8 mouse cellular contexts compared by ENCODE assay signal in genomic region chr7:35687229-35687628, GRCm38 (mm10). TPM values are rescaled to one million over a fixed set of nuclear protein-coding genes. Genes with fewer than 3 reads are reported as not detected.
DNase-seq lines count a peak whose midpoint lies in the region; ATAC-seq and TF ChIP-seq lines count a peak whose summit lies in the region.

No protein-coding gene starts in this region.

- H3K4me3 ChIP-seq in lung, embryonic 14.5 days (ENCODE audit: low read depth, low read length) = 0 out of 2 replicates have a peak overlapping the region, but pooled peaks have one; percentile 6
- no peak overlapping the region; the same call in 1 of the 2 replicates for H3K4me3 ChIP-seq in testis, adult 2 months (ENCODE audit: control insufficient read depth, low read depth, low read length)

- H3K27ac ChIP-seq in lung, embryonic 14.5 days (ENCODE audit: low read depth) = no peak overlapping the region
- H3K27ac ChIP-seq in testis, adult 2 months (ENCODE audit: control insufficient read depth, insufficient read depth, low read depth, low read length) = peak overlapping the region; percentile 72

- DNase-seq in ovary, postnatal 36 days (ENCODE audit: low spot score) = peak; percentile 36
- no peak for DNase-seq in ovary, postnatal 10 days (ENCODE audit: low spot score)
- peak; percentile 10 to 58 for DNase-seq in heart, adult 9 months (ENCODE audit: low spot score in 2 of 2)
- DNase-seq in kidney, adult 8-10 months = peak; percentile 17 to 24
- peak; percentile 58 for DNase-seq in lung, embryonic 14.5 days
- DNase-seq in cerebellum, adult 11-12 months = no peak

- no peaks in the 10 kb centered on the region for H3K4me1 ChIP-seq in lung, embryonic 14.5 days (ENCODE audit: insufficient read depth)
- H3K4me1 ChIP-seq in testis, adult 2 months (ENCODE audit: control insufficient read depth, insufficient read depth, low read length) = peaks cover 17% of the 10 kb centered on the region

- H3K4me2 ChIP-seq in lung, embryonic 14.5 days = peak overlapping the region; percentile 45

- H3K27me3 ChIP-seq in lung, embryonic 14.5 days (ENCODE audit: insufficient read depth, low read length) = no peaks in the 10 kb centered on the region
- no peaks in the 10 kb centered on the region for H3K27me3 ChIP-seq in testis, adult 2 months (ENCODE audit: control insufficient read depth, insufficient read depth, low read length)

- no peak overlapping the region for H3K9ac ChIP-seq in lung, embryonic 14.5 days

- H3K9me3 ChIP-seq in lung, embryonic 14.5 days (ENCODE audit: low read depth, low read length) = no peaks in the 10 kb centered on the region

- ATAC-seq in lung, embryonic 14.5 days (ENCODE audit: insufficient read depth) = peak; percentile 73
- ATAC-seq in megakaryocyte, adult 5-6 weeks (ENCODE audit: poor library complexity, severe bottlenecking) = no peak

- peaks cover 20% of the 10 kb centered on the region for H3K36me3 ChIP-seq in lung, embryonic 14.5 days (ENCODE audit: insufficient read depth)
- H3K36me3 ChIP-seq in testis, adult 2 months (ENCODE audit: control insufficient read depth, insufficient read depth, low read length) = no peaks in the 10 kb centered on the region

- TF ChIP-seq POLR2A in testis, adult 2 months (IDR thresholded peaks at IDR 0.05; ENCODE audit: control insufficient read depth, low read depth, low read length) = no peak

- 27% methylated on average over 10 of the region's 10 CpGs for WGBS in lung, embryonic 14.5 days

- no peak for TF ChIP-seq CTCF in lung, embryonic 14.5 days (IDR thresholded peaks at IDR 0.05; ENCODE audit: low read depth)
- TF ChIP-seq CTCF in testis, adult 2 months (IDR thresholded peaks at IDR 0.05; ENCODE audit: control insufficient read depth, insufficient read depth, insufficient replicate concordance, low read depth, low read length) = no peak

RNA-seq across cellular contexts. Expression of gene Pdcd5, which starts 39.9 kb away (rescaled TPM):
- 266 and 281 TPM in 2 replicates for polyA plus RNA-seq in lung, embryonic 14.5 days (2014; fragmentation: Nextera tagmentation; extraction: Ambion mirVana)
- polyA plus RNA-seq in testis, adult 2 months (2012; rRNA removed) = 272 and 388 TPM in 2 replicates
- total RNA-seq in megakaryocyte, adult 5-6 weeks (2015) = 76.4 and 86.1 TPM in 2 replicates
- total RNA-seq in megakaryocyte, adult 5-6 weeks (2017) = 36.6 and 52.4 TPM in 2 replicates

Comparison
In these comparisons a context has a peak if more than half of its experiments do, and no peak if none do; other contexts are left out.
1. DNase-seq: peak in ovary, postnatal 36 days (single experiment), heart, adult 9 months (2 of 2), kidney, adult 8-10 months (2 of 2) and lung, embryonic 14.5 days (single experiment); none in ovary, postnatal 10 days (single experiment) and cerebellum, adult 11-12 months (single experiment).